Mouse (Mus musculus): ENCODE data around the gene Egr2.

DNA sequence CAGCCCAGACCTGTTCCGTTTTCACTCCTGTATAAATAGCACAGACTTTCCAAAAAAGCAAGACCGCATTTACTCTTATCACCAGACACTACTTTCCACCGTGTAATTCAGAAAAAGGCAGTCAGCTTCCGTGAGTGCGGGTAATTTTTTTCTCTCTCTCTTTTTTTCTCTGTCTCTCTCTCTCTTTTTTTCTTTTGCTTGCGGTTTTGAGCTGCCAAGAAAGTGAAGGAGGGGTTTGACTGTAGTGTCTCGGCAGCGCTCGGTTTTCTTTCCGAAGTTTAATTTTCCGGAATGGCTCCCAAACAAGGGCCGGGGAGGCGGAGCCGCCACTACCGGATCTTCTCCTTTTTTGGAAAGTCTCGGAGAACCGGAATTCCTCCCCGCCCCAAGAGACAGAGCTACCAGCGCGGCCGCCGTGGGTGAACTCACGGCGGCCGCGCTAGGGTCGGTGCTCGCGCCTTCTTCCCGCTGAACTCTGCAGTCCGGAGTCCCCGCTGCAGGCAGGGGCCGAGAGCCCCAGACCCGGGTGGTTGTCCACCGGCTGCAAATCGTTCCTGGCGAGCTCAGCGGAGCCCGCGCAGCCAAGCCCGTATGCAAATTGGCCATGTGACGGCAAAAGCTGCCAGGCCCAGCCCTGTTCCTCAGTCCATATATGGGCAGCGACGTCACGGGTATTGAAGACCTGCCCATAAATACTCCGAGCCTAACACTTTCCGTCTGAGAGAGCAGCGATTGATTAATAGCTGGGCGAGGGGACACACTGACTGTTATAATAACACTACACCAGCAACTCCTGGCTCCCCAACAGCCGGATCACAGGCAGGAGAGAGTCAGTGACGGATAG, 2.1 kb downstream of the Egr2 start:
- no peak for TF ChIP-seq POLR2A (IDR thresholded peaks at IDR 0.05; ENCODE audit: extremely low read depth, insufficient read depth, low read length)
- no peak for TF ChIP-seq CTCF (IDR thresholded peaks at IDR 0.05; ENCODE audit: low read depth, low read length)
